Mouse (Mus musculus) cerebellum, adult 2 months (tissue): ENCODE results near the gene Ceacam10.

Experiments
- CTCF ChIP-seq: fragments of 200-500 bp; IDR thresholded peaks from 2 replicates; pipeline ENCODE4 v1.5.1; 2011; ENCODE audit warnings: low read depth, mild to moderate bottlenecking, control low read depth, low read length, moderate library complexity, borderline replicate concordance; ENCODE audit not compliant: insufficient read depth
- POLR2A ChIP-seq: fragments of 200-500 bp; IDR thresholded peaks from 2 replicates; pipeline ENCODE4 v1.6.1; 2011; ENCODE audit warnings: low read length, control low read depth, borderline replicate concordance; ENCODE audit not compliant: insufficient read depth

DNA sequence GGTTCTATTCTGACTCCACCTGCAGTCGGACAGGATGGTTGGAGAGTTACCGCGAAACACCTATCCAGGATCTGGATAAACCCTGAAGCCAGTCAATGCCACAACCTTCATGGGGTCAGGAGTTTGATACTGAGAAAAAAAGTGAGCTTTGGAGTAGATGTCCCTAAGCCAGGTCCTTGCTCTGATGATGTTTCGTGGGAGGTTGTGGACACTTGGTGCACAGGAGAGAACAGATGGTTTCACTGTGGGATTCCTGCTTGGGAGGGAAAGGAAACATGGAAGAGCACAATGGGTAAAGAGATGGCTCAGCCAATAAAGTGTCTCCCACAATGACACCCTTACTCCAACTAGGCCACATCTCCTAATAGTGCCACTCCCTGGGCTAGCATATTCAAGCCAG is 50.2 kb downstream of the Ceacam10 start:
- TF ChIP-seq CTCF (no peak), POLR2A (no peak)
